Mouse (Mus musculus): ENCODE data around the gene F7.
A peak's percentile ranks its signal among the peaks of the same experiment; 100 is the strongest.
"Not testable (repeated sequence)": the region's sequence is repeated elsewhere in the genome, so short reads cannot be mapped to it uniquely, and the experiment has no call there.

Gene F7

GRCm38 (mm10) chr8:13036346-13036812 is 10.5 kb downstream of the F7 start:
- peak; percentile 49 for DNase-seq (ENCODE audit: low spot score)

GRCm38 (mm10) chr8:13037015-13037414 is 11.2 kb downstream of the F7 start, which contains the start of gene F10:
Gene F10, plus strand, starts transcription at chr8:13037308.
- DNase-seq (ENCODE audit: low spot score): no peak

- DNase-seq (ENCODE audit: low spot score): no peak
These were observed 11.7 kb downstream of the F7 start for GRCm38 (mm10) chr8:13037569-13037968.

- DNase-seq (ENCODE audit: low spot score): no peak
These were observed 13.2 kb downstream of the F7 start for GRCm38 (mm10) chr8:13039054-13039453.

GRCm38 (mm10) chr8:13041459-13041858 is 15.6 kb downstream of the F7 start:
- DNase-seq (ENCODE audit: low spot score): no peak

- no peak for DNase-seq (ENCODE audit: low spot score)
These were observed 21.8 kb downstream of the F7 start for GRCm38 (mm10) chr8:13047652-13048051.

- DNase-seq (ENCODE audit: low spot score): no peak
These were observed 24.7 kb downstream of the F7 start for GRCm38 (mm10) chr8:13050550-13050949.

- no peak for DNase-seq (ENCODE audit: low spot score)
These were observed 31.5 kb downstream of the F7 start for GRCm38 (mm10) chr8:13057351-13057750.

- no peak for DNase-seq (ENCODE audit: low spot score)
These were observed 34.8 kb downstream of the F7 start, which contains the start of gene Proz for GRCm38 (mm10) chr8:13060441-13061150. Gene Proz, plus strand, starts transcription at chr8:13060914.

- no peak for DNase-seq (ENCODE audit: low spot score)
These were observed 37.3 kb downstream of the F7 start for GRCm38 (mm10) chr8:13063112-13063511.

GRCm38 (mm10) chr8:13073255-13073654 is 47.4 kb downstream of the F7 start:
- DNase-seq (ENCODE audit: low spot score): no peak

- DNase-seq (ENCODE audit: low spot score): no peak
These were observed 49.2 kb downstream of the F7 start for GRCm38 (mm10) chr8:13075044-13075443.

GRCm38 (mm10) chr8:13075579-13075978 is 49.7 kb downstream of the F7 start:
- not testable (repeated sequence) for DNase-seq (ENCODE audit: low spot score)

GRCm38 (mm10) chr8:13077542-13077941 is 51.7 kb downstream of the F7 start:
- no peak for DNase-seq (ENCODE audit: low spot score)

Data from layer of hippocampus, adult 11-12 months (tissue).